Mouse (Mus musculus) midbrain, embryonic 10.5 days (tissue): ENCODE data around the gene 2900026A02Rik. TPM values are rescaled to one million over a fixed set of nuclear protein-coding genes. Genes with fewer than 3 reads are reported as not detected.

Experiments used
- DNase-seq: peaks from one replicate; pipeline ENCODE4 v3.0.0-alpha.2; 2017; ENCODE audit warnings: low spot score
- H3K27ac ChIP-seq: fragments of 300-500 bp; sonication (generic); replicated peaks from 2 replicates; pipeline ENCODE4 v1.5.1; 2016; ENCODE audit warnings: mild to moderate bottlenecking
- H3K27me3 ChIP-seq: fragments of 300-500 bp; sonication (generic); 2 replicates; pipeline ENCODE4 v1.6.1; 2016; ENCODE audit warnings: low read depth, mild to moderate bottlenecking; ENCODE audit not compliant: poor library complexity, severe bottlenecking
- H3K36me3 ChIP-seq: fragments of 300-500 bp; sonication (generic); 2 replicates; pipeline ENCODE4 v1.6.1; 2016; ENCODE audit warnings: mild to moderate bottlenecking, moderate library complexity
- H3K4me1 ChIP-seq: fragments of 300-500 bp; sonication (generic); 2 replicates; pipeline ENCODE4 v1.6.1; 2016
- H3K4me3 ChIP-seq: fragments of 300-500 bp; sonication (generic); 2 replicates; pipeline ENCODE4 v1.5.1; 2016; ENCODE audit warnings: mild to moderate bottlenecking, moderate library complexity
- H3K9me3 ChIP-seq: fragments of 300-500 bp; sonication (generic); replicated peaks from 2 replicates; pipeline ENCODE4 v1.6.1; 2016; ENCODE audit warnings: mild to moderate bottlenecking
- WGBS: fragments of 180-500 bp; shearing (Covaris S2); methylation state at CpG from one replicate; pipeline ENCODE4 v1.1.7; 2016; 5-methylcytosine and 5-hydroxymethylcytosine counted together
- polyA plus RNA-seq: library from polyadenylated mRNA; unstranded; fragments of >200 nt; fragmentation: Nextera tagmentation; extraction: Ambion mirVana; gene quantifications from 2 replicates; pipeline ENCODE4 v1.2.1, GENCODE M21; 2016

Gene 2900026A02Rik
- polyA plus RNA-seq, 1 experiment from 2014 or later, result 2.7 TPM

- Histone ChIP-seq H3K27ac (no peak overlapping the region), H3K4me3 (no peak overlapping the region), H3K27me3 (no peaks in the 10 kb centered on the region), H3K9me3 (no peaks in the 10 kb centered on the region), H3K36me3 (peaks cover 28% of the 10 kb centered on the region), H3K4me1 (peaks cover 6% of the 10 kb centered on the region; the same call in 1 of the 2 replicates)
- WGBS, result 94% methylated on average over 24 of the region's 24 CpGs
- no peak for DNase-seq
Measured at GRCm38 (mm10) chr5:113090077-113090690, 130.9 kb downstream of the 2900026A02Rik start.

- H3K27me3 ChIP-seq, result no peaks in the 10 kb centered on the region
- H3K4me1 ChIP-seq, result peaks cover 6% of the 10 kb centered on the region; the same call in 1 of the 2 replicates
- no peaks in the 10 kb centered on the region for H3K9me3 ChIP-seq
- no peak overlapping the region for H3K27ac ChIP-seq
- H3K4me3 ChIP-seq, result no peak overlapping the region
- no peak for DNase-seq
- peaks cover 25% of the 10 kb centered on the region for H3K36me3 ChIP-seq
- 86% methylated on average over 1 of the region's 2 CpGs for WGBS
Measured at GRCm38 (mm10) chr5:113087465-113087864, 133.6 kb downstream of the 2900026A02Rik start.

GRCm38 (mm10) chr5:113086990-113087389 lies 134.0 kb downstream of the 2900026A02Rik start:
- Histone ChIP-seq H3K9me3 (no peaks in the 10 kb centered on the region), H3K36me3 (peaks cover 25% of the 10 kb centered on the region), H3K27me3 (no peaks in the 10 kb centered on the region), H3K27ac (no peak overlapping the region; the same call in 1 of the 2 replicates), H3K4me1 (peaks cover 6% of the 10 kb centered on the region; the same call in 1 of the 2 replicates), H3K4me3 (no peak overlapping the region)
- DNase-seq, result no peak
- 62% methylated on average over 4 of the region's 4 CpGs for WGBS

GRCm38 (mm10) chr5:113086439-113086838 lies 134.6 kb downstream of the 2900026A02Rik start:
- peaks cover 22% of the 10 kb centered on the region for H3K36me3 ChIP-seq
- H3K27ac ChIP-seq, result no peak overlapping the region
- 83% methylated on average over 12 of the region's 12 CpGs for WGBS
- no peak for DNase-seq
- no peak overlapping the region for H3K4me3 ChIP-seq
- H3K9me3 ChIP-seq, result no peaks in the 10 kb centered on the region
- H3K27me3 ChIP-seq, result no peaks in the 10 kb centered on the region
- H3K4me1 ChIP-seq, result peaks cover 5% of the 10 kb centered on the region; the same call in 1 of the 2 replicates

GRCm38 (mm10) chr5:113085931-113086330 lies 135.1 kb downstream of the 2900026A02Rik start:
- Histone ChIP-seq H3K9me3 (no peaks in the 10 kb centered on the region), H3K4me1 (0 out of 2 replicates have a peak, but pooled peaks cover 3% of the 10 kb centered on the region), H3K4me3 (no peak overlapping the region), H3K27me3 (no peaks in the 10 kb centered on the region), H3K36me3 (peaks cover 17% of the 10 kb centered on the region), H3K27ac (no peak overlapping the region)
- WGBS, result 73% methylated on average over 2 of the region's 2 CpGs
- no peak for DNase-seq

- Histone ChIP-seq H3K27me3 (no peaks in the 10 kb centered on the region), H3K36me3 (peaks cover 1% of the 10 kb centered on the region; the same call in 1 of the 2 replicates), H3K4me1 (peaks cover 13% of the 10 kb centered on the region), H3K4me3 (no peak overlapping the region), H3K9me3 (no peaks in the 10 kb centered on the region), H3K27ac (no peak overlapping the region)
- WGBS, result 86% methylated on average over 2 of the region's 2 CpGs
- no peak for DNase-seq
Measured at GRCm38 (mm10) chr5:113084309-113084708, 136.7 kb downstream of the 2900026A02Rik start.

- Histone ChIP-seq H3K36me3 (no peaks in the 10 kb centered on the region), H3K27me3 (no peaks in the 10 kb centered on the region), H3K4me3 (no peak overlapping the region), H3K27ac (0 out of 2 replicates have a peak overlapping the region, but pooled peaks have one; percentile 6), H3K4me1 (peaks cover 13% of the 10 kb centered on the region), H3K9me3 (no peaks in the 10 kb centered on the region)
- DNase-seq, result no peak
- 74% methylated on average over 19 of the region's 19 CpGs for WGBS
Measured at GRCm38 (mm10) chr5:113082356-113083168, 138.5 kb downstream of the 2900026A02Rik start.

GRCm38 (mm10) chr5:113081439-113081838 lies 139.6 kb downstream of the 2900026A02Rik start, which contains the start of gene Crybb3:
TSS of gene Crybb3 (minus strand) at chr5:113081584.
- H3K9me3 ChIP-seq, result no peaks in the 10 kb centered on the region
- DNase-seq, result no peak
- no peak within 1 kb of the TSS for H3K4me3 ChIP-seq
- H3K27me3 ChIP-seq, result no peaks in the 10 kb centered on the region
- H3K36me3 ChIP-seq, result no peaks in the 10 kb centered on the region
- H3K27ac ChIP-seq, result no peak within 1 kb of the TSS
- 86% methylated on average over 8 of the region's 8 CpGs for WGBS
- peaks cover 10% of the 10 kb centered on the region for H3K4me1 ChIP-seq

GRCm38 (mm10) chr5:113081020-113081419 lies 140.0 kb downstream of the 2900026A02Rik start:
- 93% methylated on average over 9 of the region's 9 CpGs for WGBS
- Histone ChIP-seq H3K27ac (no peak overlapping the region), H3K4me1 (peaks cover 10% of the 10 kb centered on the region)

GRCm38 (mm10) chr5:113079783-113080182 lies 141.3 kb downstream of the 2900026A02Rik start:
- WGBS, result 23% methylated on average over 21 of the region's 21 CpGs
- peak; percentile 55 for DNase-seq
- no peaks in the 10 kb centered on the region for H3K9me3 ChIP-seq
- H3K27me3 ChIP-seq, result no peaks in the 10 kb centered on the region
- H3K4me3 ChIP-seq, result peak overlapping the region; percentile 38
- peaks cover 11% of the 10 kb centered on the region for H3K4me1 ChIP-seq
- H3K36me3 ChIP-seq, result no peaks in the 10 kb centered on the region
- H3K27ac ChIP-seq, result 0 out of 2 replicates have a peak overlapping the region, but pooled peaks have one; percentile 59

More at GRCm38 (mm10) chr5:113081020-113081419, 140.0 kb downstream of the 2900026A02Rik start:
- Histone ChIP-seq H3K27me3 (no peaks in the 10 kb centered on the region), H3K36me3 (no peaks in the 10 kb centered on the region), H3K9me3 (no peaks in the 10 kb centered on the region), H3K4me3 (no peak overlapping the region)
- DNase-seq, result no peak

- H3K4me1 ChIP-seq, result peaks cover 15% of the 10 kb centered on the region
- DNase-seq, result no peak
- no peaks in the 10 kb centered on the region for H3K27me3 ChIP-seq
- 68% methylated on average over 5 of the region's 5 CpGs for WGBS
- H3K4me3 ChIP-seq, result no peak overlapping the region
- H3K9me3 ChIP-seq, result no peaks in the 10 kb centered on the region
- H3K36me3 ChIP-seq, result no peaks in the 10 kb centered on the region
- H3K27ac ChIP-seq, result no peak overlapping the region
Measured at GRCm38 (mm10) chr5:113078686-113079085, 142.3 kb downstream of the 2900026A02Rik start.

GRCm38 (mm10) chr5:113070017-113070416 lies 151.0 kb downstream of the 2900026A02Rik start, which contains the start of gene Crybb2:
TSS of gene Crybb2 (minus strand) at chr5:113070117.
- no peak within 1 kb of the TSS for H3K27ac ChIP-seq
- no peak within 1 kb of the TSS for H3K4me3 ChIP-seq
- H3K9me3 ChIP-seq, result no peaks in the 10 kb centered on the region
- H3K4me1 ChIP-seq, result peaks cover 10% of the 10 kb centered on the region
- DNase-seq, result no peak
- H3K36me3 ChIP-seq, result no peaks in the 10 kb centered on the region
- H3K27me3 ChIP-seq, result no peaks in the 10 kb centered on the region
